Mouse (Mus musculus): ENCODE data around the gene Glra3. TPM values are rescaled to one million over a fixed set of nuclear protein-coding genes. Genes with fewer than 3 reads are reported as not detected.

Gene Glra3
- total and polyA plus RNA-seq, 3 experiments: not detected

DNA sequence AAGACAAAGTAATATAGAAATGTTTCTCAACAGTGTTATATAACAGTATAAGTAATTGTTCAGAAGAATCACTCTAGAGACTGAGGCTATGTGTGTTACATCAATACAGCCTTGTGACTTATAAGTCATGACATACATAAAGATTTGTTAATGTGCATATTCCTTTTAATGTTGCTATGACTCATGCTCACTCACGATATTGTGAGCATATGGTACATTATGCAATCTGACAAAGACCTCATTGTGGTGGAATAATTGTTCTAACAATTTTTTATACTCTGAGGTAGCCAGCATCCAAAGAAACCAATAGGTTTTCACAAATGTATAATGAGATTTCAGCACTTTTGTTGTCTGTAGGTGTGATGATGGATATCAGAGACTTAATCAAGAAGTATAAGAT lies 210.4 kb downstream of the Glra3 start:
- Histone ChIP-seq H3K36me3 (ENCODE audit: control insufficient read depth, insufficient read depth, low read length) (no peaks in the 10 kb centered on the region), H3K4me3 (no peak overlapping the region), H3K79me2 (replicated peaks; ENCODE audit: control insufficient read depth, insufficient read depth, low read length) (no peaks in the 10 kb centered on the region), H3K27ac (no peak overlapping the region), H3K27me3 (ENCODE audit: control insufficient read depth, insufficient read depth, low read length) (no peaks in the 10 kb centered on the region), H3K9ac (ENCODE audit: low read depth, low read length) (no peak overlapping the region), H3K4me1 (ENCODE audit: control insufficient read depth, insufficient read depth, low read length) (no peaks in the 10 kb centered on the region)
- no peak for TF ChIP-seq POLR2A (IDR thresholded peaks at IDR 0.05; ENCODE audit: insufficient read depth, low read depth, low read length)
- no peak for TF ChIP-seq EP300 (IDR thresholded peaks at IDR 0.05; ENCODE audit: insufficient read depth, low read depth, low read length)
- no peak for TF ChIP-seq CTCF (IDR thresholded peaks at IDR 0.05)
- DNase-seq: no peak
- intact Hi-C loops (cut with DNase I): no loop called here
- 63% methylated on average over 1 of the region's 1 CpGs for WGBS

DNA sequence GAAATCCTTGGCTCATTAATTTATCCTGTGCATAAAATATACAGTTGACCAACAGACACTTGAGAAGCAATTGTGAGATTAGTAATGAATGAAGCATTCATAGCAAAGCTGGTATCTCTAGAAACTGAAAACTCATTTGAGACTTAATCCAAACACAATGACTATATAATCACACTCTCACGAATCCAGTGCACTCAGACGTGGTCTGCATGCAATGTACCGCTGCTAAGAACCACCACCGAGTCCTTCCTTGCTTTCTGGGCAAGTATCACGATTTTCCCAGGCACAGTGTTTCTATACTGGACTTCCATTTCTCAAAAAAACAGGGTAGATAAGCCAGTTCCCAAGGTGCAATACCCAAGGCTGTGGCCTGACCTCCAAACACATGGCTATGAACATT lies 211.3 kb downstream of the Glra3 start:
- Histone ChIP-seq H3K9ac (ENCODE audit: low read depth, low read length) (no peak overlapping the region), H3K27me3 (ENCODE audit: control insufficient read depth, insufficient read depth, low read length) (no peaks in the 10 kb centered on the region), H3K36me3 (ENCODE audit: control insufficient read depth, insufficient read depth, low read length) (no peaks in the 10 kb centered on the region), H3K4me3 (no peak overlapping the region), H3K79me2 (replicated peaks; ENCODE audit: control insufficient read depth, insufficient read depth, low read length) (no peaks in the 10 kb centered on the region), H3K4me1 (ENCODE audit: control insufficient read depth, insufficient read depth, low read length) (no peaks in the 10 kb centered on the region), H3K27ac (no peak overlapping the region)
- intact Hi-C loops (cut with DNase I): no loop called here
- TF ChIP-seq POLR2A (IDR thresholded peaks at IDR 0.05; ENCODE audit: insufficient read depth, low read depth, low read length): no peak
- no peak for TF ChIP-seq CTCF (IDR thresholded peaks at IDR 0.05)
- TF ChIP-seq EP300 (IDR thresholded peaks at IDR 0.05; ENCODE audit: insufficient read depth, low read depth, low read length): no peak
- no peak for DNase-seq
- whole genome bisulfite sequencing: 67% methylated on average over 5 of the region's 5 CpGs

DNA sequence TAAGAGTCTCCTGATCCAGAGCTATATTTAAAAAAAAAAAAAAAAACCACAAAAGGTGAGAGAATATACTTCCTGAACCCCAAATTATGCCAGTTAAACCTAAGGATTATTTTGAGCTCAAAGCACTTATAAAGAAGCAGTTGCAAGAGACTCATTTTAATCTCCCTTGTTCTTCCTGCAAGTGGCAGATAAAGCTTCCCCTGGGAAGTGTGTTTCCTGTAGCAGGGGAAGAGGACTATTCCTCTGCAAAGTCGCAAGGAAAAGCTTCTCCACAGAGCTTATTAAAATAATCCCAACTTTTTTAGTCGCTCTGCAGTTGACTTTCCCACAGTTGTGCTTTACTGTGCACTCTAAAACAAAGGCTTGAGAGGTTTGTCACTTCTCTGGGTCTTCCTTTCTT lies 218.7 kb downstream of the Glra3 start:
- H3K36me3 ChIP-seq (ENCODE audit: control insufficient read depth, insufficient read depth, low read length): no peaks in the 10 kb centered on the region; the same call in 1 of the 2 replicates
- no peak overlapping the region for H3K9ac ChIP-seq (ENCODE audit: low read depth, low read length)
- no peak overlapping the region for H3K4me3 ChIP-seq
- no peaks in the 10 kb centered on the region for H3K27me3 ChIP-seq (ENCODE audit: control insufficient read depth, insufficient read depth, low read length)
- intact Hi-C loops (cut with DNase I): no loop called here
- no peaks in the 10 kb centered on the region for H3K4me1 ChIP-seq (ENCODE audit: control insufficient read depth, insufficient read depth, low read length)
- no peaks in the 10 kb centered on the region for H3K79me2 ChIP-seq (replicated peaks; ENCODE audit: control insufficient read depth, insufficient read depth, low read length)
- no peak overlapping the region; the same call in 1 of the 2 replicates for H3K27ac ChIP-seq
- 18% methylated on average over 2 of the region's 2 CpGs for WGBS
- DNase-seq: no peak
- TF ChIP-seq EP300 (IDR thresholded peaks at IDR 0.05; ENCODE audit: insufficient read depth, low read depth, low read length): no peak
- no peak for TF ChIP-seq CTCF (IDR thresholded peaks at IDR 0.05)
- no peak for TF ChIP-seq POLR2A (IDR thresholded peaks at IDR 0.05; ENCODE audit: insufficient read depth, low read depth, low read length)

Other genes with a start within 250 kb of the Glra3 start
- gene Adam29, start 33.5 kb upstream of the Glra3 start, total RNA-seq (2021): not detected
- gene Adam29, start 33.5 kb upstream of the Glra3 start, polyA plus RNA-seq (2012; rRNA removed): not detected in 2 replicates

Data from heart, adult 2 months (tissue).